Mouse (Mus musculus) gastrocnemius, adult 2 months (tissue): ENCODE measurements around the gene Ankrd6. TPM values are rescaled to one million over a fixed set of nuclear protein-coding genes. Genes with fewer than 3 reads are reported as not detected.
"Not testable (repeated sequence)": the region's sequence is repeated elsewhere in the genome, so short reads cannot be mapped to it uniquely, and the experiment has no call there.

Experiments
- DNase-seq: peaks from one replicate; pipeline ENCODE4 v3.0.0; 2022
- H3K27ac ChIP-seq: fragments of 200-600 bp; 2 replicates; pipeline ENCODE4 v1.8.1; 2022; ENCODE audit warnings: mild to moderate bottlenecking
- H3K4me3 ChIP-seq: fragments of 200-600 bp; 2 replicates; pipeline ENCODE4 v1.8.1; 2022; ENCODE audit warnings: mild to moderate bottlenecking, moderate library complexity
- CTCF ChIP-seq: fragments of 200-600 bp; IDR thresholded peaks from 2 replicates; pipeline ENCODE4 v1.8.1; 2022; ENCODE audit warnings: antibody characterized with exemption, mild to moderate bottlenecking, moderate library complexity
- intact Hi-C: fragments of 180-260 bp; cut with DNase I; formaldehyde crosslinking; loops from one replicate; pipeline ENCODE4 v1.15.1; 2025
- total RNA-seq, 2 experiments: library from RNA; stranded (reverse); gene quantifications; 2 replicates each; pipeline ENCODE4 v1.2.3; 2021

The Ankrd6 gene
- total RNA-seq, 2 experiments from 2014 or later = 2.5 to 6.2 TPM

DNA sequence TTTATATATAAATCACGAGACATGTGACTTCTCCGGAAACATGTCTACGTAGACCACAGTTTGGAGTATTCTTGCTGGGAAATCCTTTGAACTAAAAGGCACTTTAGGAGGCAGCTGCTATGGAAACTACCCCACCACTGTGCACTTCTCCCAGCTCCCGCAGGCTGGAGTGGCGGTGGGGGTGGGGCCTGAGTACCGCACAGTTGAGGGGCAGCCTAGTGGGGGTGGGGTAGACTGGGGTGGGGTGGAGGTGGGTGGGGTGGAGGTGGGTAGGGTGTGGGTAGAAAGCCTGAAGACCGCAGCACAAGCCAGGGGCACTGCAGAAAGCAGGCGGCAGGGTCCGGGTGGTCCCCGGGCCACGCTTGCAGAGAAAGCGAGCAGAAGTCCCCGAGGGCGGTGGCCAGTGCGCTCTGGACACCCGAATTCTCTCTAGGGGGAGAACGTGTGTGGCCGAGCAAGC, 32.1 kb upstream of the Ankrd6 start, which contains the start of gene Rragd:
Rragd (plus strand) TSS at position 322 of the 460 bp plus-strand sequence.
- TF ChIP-seq CTCF = no peak
- no peak for DNase-seq
- H3K4me3 ChIP-seq = peak within 1 kb of the TSS; percentile 97
- H3K27ac ChIP-seq = peak within 1 kb of the TSS; percentile 98
- intact Hi-C loops = loop anchor here (5.0 kb wide), 1 partner anchor 35 kb away; no protein-coding TSS in a partner anchor

DNA sequence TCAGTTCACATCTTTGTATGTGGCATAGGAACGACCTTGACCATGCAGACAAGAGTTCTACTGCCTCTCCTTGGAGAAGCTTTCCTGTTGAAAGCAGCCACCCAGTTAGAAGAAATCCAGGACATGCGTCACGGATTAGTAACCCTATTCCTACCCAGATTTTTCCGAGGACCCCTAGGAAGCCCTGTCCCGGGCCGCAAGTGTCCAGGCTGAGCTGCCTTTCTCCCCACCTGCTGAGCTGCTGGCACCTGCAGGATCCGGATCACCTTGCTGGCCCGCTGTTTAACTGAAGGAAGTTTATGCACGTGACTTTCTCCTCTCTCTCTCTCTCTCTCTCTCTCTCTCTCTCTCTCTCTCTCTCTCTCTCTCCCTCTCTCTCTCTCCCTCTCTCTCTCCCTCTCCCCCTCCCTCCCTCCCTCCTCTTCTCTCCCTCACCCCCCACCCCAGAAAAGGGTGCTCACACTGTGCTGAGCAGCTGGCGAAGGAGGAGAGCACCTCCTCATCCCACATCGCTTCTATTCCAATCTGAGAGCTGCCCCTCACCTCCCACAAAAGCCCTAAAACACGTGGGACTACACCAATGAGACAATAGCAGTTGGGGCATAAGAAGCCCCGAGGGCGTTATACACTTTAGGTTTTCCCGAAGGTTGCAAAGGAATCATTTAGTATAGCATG, 31.5 kb upstream of the Ankrd6 start:
- Histone ChIP-seq H3K4me3 (peak overlapping the region; percentile 97), H3K27ac (peak overlapping the region; percentile 98)
- intact Hi-C loops = loop anchor here (5.0 kb wide), 1 partner anchor 35 kb away; no protein-coding TSS in a partner anchor
- no peak for DNase-seq
- no peak for TF ChIP-seq CTCF

GRCm38 (mm10) chr4:32981617-32982016, 31.0 kb upstream of the Ankrd6 start:
- no peak for DNase-seq
- TF ChIP-seq CTCF = no peak
- Histone ChIP-seq H3K27ac (no peak overlapping the region), H3K4me3 (no peak overlapping the region)
- intact Hi-C loops = loop anchor here (5.0 kb wide), 1 partner anchor 36 kb away; no protein-coding TSS in a partner anchor

GRCm38 (mm10) chr4:32980061-32980460, 29.4 kb upstream of the Ankrd6 start:
- Histone ChIP-seq H3K4me3 (no peak overlapping the region), H3K27ac (no peak overlapping the region)
- intact Hi-C loops = loop anchor here (5.0 kb wide), 1 partner anchor 37 kb away; no protein-coding TSS in a partner anchor
- no peak for DNase-seq
- TF ChIP-seq CTCF = no peak

GRCm38 (mm10) chr4:32977331-32977730, 26.7 kb upstream of the Ankrd6 start:
- Histone ChIP-seq H3K4me3 (no peak overlapping the region), H3K27ac (no peak overlapping the region)
- no peak for TF ChIP-seq CTCF
- no peak for DNase-seq
- intact Hi-C loops = no loop called here

- intact Hi-C loops, H3K4me3 ChIP-seq, DNase-seq, H3K27ac ChIP-seq: not testable (repeated sequence)
Observed at GRCm38 (mm10) chr4:32964619-32965018, 14.0 kb upstream of the Ankrd6 start.

GRCm38 (mm10) chr4:32961394-32961793, 10.8 kb upstream of the Ankrd6 start:
- intact Hi-C loops = no loop called here
- DNase-seq = no peak
- TF ChIP-seq CTCF = no peak
- no peak overlapping the region for H3K4me3 ChIP-seq
- no peak overlapping the region for H3K27ac ChIP-seq

- Histone ChIP-seq H3K4me3 (no peak overlapping the region), H3K27ac (no peak overlapping the region)
- TF ChIP-seq CTCF = no peak
- no peak for DNase-seq
- intact Hi-C loops = loop anchor here (10.0 kb wide), 1 partner anchor 182 kb away; no protein-coding TSS in a partner anchor
Observed at GRCm38 (mm10) chr4:32956423-32956822, 5.8 kb upstream of the Ankrd6 start.

DNA sequence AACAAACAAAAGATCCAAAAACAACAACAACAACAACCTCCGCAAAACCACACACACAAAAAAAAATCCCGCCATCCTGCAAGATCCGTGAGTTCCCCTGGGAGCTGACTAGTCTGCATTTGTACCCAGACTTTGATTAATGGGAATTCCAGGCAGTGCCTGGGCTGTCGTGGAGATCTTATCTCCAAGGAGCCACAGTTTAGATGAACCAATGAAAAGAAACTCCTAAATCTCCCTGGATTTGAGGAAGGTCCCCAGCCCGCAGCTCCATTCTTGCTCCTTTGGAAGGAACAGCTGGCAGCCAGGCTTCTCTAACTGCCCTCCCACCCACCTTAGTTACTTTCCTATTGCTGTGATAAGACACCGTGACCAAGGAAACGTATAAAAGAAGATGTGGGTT, 2.0 kb upstream of the Ankrd6 start:
- TF ChIP-seq CTCF = no peak
- intact Hi-C loops = loop anchor here (5.0 to 10.0 kb wide), 2 partner anchors 165 to 178 kb away; no protein-coding TSS in a partner anchor
- H3K4me3 ChIP-seq = no peak overlapping the region
- H3K27ac ChIP-seq = no peak overlapping the region
- DNase-seq = no peak

- DNase-seq = no peak
- TF ChIP-seq CTCF = no peak
- intact Hi-C loops = loop anchor here (5.0 to 10.0 kb wide), 2 partner anchors 166 to 176 kb away; no protein-coding TSS in a partner anchor
- Histone ChIP-seq H3K27ac (no peak overlapping the region), H3K4me3 (peak overlapping the region; percentile 91)
Observed at GRCm38 (mm10) chr4:32951035-32951940, 647 bp upstream of the Ankrd6 start.

GRCm38 (mm10) chr4:32948696-32949095, 1.9 kb downstream of the Ankrd6 start:
- intact Hi-C loops = loop anchor here (2.0 kb wide), 1 partner anchor 70 kb away; no protein-coding TSS in a partner anchor
- peak overlapping the region; percentile 20; the same call in 1 of the 2 replicates for H3K27ac ChIP-seq
- no peak overlapping the region for H3K4me3 ChIP-seq
- TF ChIP-seq CTCF = no peak
- DNase-seq = no peak

DNA sequence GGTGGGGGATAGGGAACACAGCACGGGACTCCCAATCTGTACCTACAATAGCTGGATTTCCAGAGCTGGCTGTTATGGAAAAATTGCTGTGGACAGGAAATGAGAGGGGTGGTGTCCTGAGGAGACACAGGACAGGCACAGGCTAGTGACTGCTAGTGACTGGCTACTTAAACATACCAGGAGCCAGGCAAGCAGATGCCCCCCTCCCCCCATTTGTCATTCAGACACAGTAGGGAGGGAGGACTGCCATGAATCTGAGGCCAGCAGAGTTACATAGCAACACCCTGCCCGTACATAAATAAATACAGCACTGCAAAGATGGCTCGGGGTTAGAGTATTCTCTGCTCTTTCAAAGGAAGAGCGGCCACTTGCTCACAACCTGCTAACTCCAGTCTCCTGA, 3.0 kb downstream of the Ankrd6 start:
- peak overlapping the region; percentile 44 for H3K27ac ChIP-seq
- TF ChIP-seq CTCF = no peak
- H3K4me3 ChIP-seq = peak overlapping the region; percentile 43
- DNase-seq = no peak
- intact Hi-C loops = loop anchor here (2.0 kb wide), 1 partner anchor 71 kb away; no protein-coding TSS in a partner anchor

DNA sequence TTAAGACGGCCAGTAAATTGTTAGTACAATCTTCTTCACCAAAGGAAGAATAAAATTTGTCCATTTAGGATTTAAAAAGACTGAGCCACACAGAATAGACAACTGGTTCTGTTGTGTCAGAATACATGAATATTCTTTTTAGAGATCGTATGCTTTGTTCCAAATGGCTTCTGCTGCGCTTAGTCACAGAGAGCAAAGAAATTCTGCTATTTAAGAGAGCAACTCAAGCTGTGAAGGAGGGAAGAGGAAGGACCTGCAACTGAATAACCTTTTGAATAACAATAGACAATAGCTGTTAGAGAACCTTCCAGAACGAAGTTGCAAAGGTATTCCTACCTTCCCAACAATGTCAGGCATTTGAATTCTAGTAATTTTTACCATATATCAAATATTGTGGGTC, 9.7 kb downstream of the Ankrd6 start:
- no peak for TF ChIP-seq CTCF
- intact Hi-C loops = no loop called here
- H3K27ac ChIP-seq = no peak overlapping the region
- H3K4me3 ChIP-seq = no peak overlapping the region
- DNase-seq = no peak
